Mouse (Mus musculus): ENCODE measurements around the gene Rpl10. TPM values are rescaled to one million over a fixed set of nuclear protein-coding genes. Genes with fewer than 3 reads are reported as not detected.

Gene Rpl10
- total RNA-seq (2012; rRNA removed) (3,647 and 3,697 TPM in 2 replicates), total RNA-seq (2014; rRNA removed) (3,137 and 3,420 TPM in 2 replicates), polyA plus RNA-seq (2012; ENCODE audit: insufficient read length, low read depth) (200 and 459 TPM in 2 replicates)

DNA sequence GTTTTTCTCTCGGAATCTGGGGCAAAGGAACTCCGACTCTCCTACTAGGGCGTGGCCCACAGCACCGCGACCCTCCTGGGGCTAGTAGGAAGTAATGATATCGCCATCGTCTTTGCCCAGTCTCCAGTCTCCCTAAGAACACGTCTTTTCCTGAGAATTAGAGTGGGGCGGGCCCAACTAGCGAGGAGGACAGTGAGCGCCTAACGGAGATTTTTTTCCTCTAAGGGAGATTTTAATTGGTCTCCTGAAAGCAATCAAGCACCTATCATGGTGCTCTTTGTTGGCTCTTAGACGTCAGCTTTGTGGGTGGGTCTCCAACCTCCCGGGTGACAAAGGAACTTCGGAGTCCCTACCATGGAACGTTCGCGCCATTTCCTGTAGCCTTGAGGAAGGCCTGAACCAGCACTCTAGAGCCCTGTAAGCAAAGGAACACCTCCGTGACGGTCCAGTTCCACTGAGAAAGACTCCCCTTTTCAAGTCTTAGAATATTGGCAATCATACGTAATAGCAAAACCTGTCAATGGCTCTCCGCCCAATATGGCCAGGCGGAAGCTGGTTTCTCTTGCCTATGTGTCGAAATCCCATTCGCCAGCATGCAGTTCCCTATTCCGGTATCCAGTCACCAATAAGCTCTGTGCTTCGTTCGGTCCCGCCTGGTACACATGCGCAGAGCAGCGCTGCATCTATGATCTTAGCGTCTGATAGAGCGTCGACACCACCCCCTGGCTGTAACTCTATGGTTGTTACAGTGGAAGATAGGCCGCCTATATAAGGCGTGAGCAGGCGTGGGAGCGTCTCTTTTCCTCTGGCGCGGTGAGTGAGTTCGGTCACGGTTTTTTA, at the start of gene Rpl10:
Gene Rpl10, plus strand, starts transcription at position 751 of the 840 bp plus-strand sequence.
- Histone ChIP-seq H3K27me3 (replicated peaks) (no peaks in the 10 kb centered on the region), H3K4me1 (ENCODE audit: control insufficient read depth in 1 of 2, insufficient read depth in 2 of 2) (peaks cover 0 to 14% of the 10 kb centered on the region in 2 experiments; a peak in 2 of 4 replicates), H3K36me3 (replicated peaks in 1 of 2; ENCODE audit: control insufficient read depth in 1 of 2, insufficient read depth in 1 of 2, low read length in 1 of 2) (peaks cover 14 to 19% of the 10 kb centered on the region in 2 experiments), H3K4me2 (ENCODE audit: insufficient read depth, low read depth, poor library complexity, severe bottlenecking) (peak within 1 kb of the TSS; percentile 47), H3K27ac (ENCODE audit: insufficient read depth, low read depth) (peak within 1 kb of the TSS; percentile 93), H3K9me3 (replicated peaks; ENCODE audit: low read length) (no peaks in the 10 kb centered on the region), H3K9ac (ENCODE audit: insufficient read depth, low read depth) (peak within 1 kb of the TSS; percentile 98), H3K79me2 (replicated peaks; ENCODE audit: control insufficient read depth, extremely low read depth, insufficient read depth, poor library complexity, severe bottlenecking) (peaks cover 16% of the 10 kb centered on the region), H3K4me3 (replicated peaks in 1 of 3; ENCODE audit: low read depth in 2 of 3, low read length in 2 of 3, poor library complexity in 1 of 3) (peak within 1 kb of the TSS; percentile 66 to 91 (median 88))
- in situ Hi-C loops (cut with MboI; ENCODE audit: low pct_ligation_motif_present, low pct_unique_long_range_greater_than_20kb, low sequenced_read_pairs), result no loop called here
- TF ChIP-seq TCF12 (IDR thresholded peaks at IDR 0.05; ENCODE audit: low read depth, low read length), result peak; percentile 97
- TF ChIP-seq E2F4 (IDR thresholded peaks at IDR 0.05; ENCODE audit: insufficient replicate concordance, low read depth, low read length), result 0 out of 2 replicates have a peak, but pooled peaks have one; percentile 41
- no peak for TF ChIP-seq MAZ (IDR thresholded peaks at IDR 0.05; ENCODE audit: low read depth, low read length)
- TF ChIP-seq MYC (IDR thresholded peaks at IDR 0.05; ENCODE audit: low read depth, low read length), result peak; percentile 70
- no peak for TF ChIP-seq USF2 (conservative IDR thresholded peaks at IDR 0.05; ENCODE audit: low read depth, low read length)
- TF ChIP-seq POLR2A (IDR thresholded peaks at IDR 0.05; ENCODE audit: low read depth, low read length), result peak; percentile 94
- TF ChIP-seq USF1 (IDR thresholded peaks at IDR 0.05; ENCODE audit: low read depth, low read length), result no peak
- peak; percentile 86 for TF ChIP-seq HCFC1 (IDR thresholded peaks at IDR 0.05; ENCODE audit: low read depth, low read length)
- no peak for TF ChIP-seq ZC3H11A (IDR thresholded peaks at IDR 0.05; ENCODE audit: low read depth, low read length)
- no peak for TF ChIP-seq JUND (conservative IDR thresholded peaks at IDR 0.05; ENCODE audit: low read depth, low read length)
- no peak for TF ChIP-seq MXI1 (IDR thresholded peaks at IDR 0.05; ENCODE audit: low read depth, low read length)
- TF ChIP-seq MAX (IDR thresholded peaks at IDR 0.05; ENCODE audit: low read length), result peak; percentile 66
- TF ChIP-seq EP300 (IDR thresholded peaks at IDR 0.05; ENCODE audit: low read length), result no peak
- TF ChIP-seq BHLHE40 (IDR thresholded peaks at IDR 0.05; ENCODE audit: low read depth, low read length), result 0 out of 2 replicates have a peak, but pooled peaks have one; percentile 6
- TF ChIP-seq MEF2A (IDR thresholded peaks at IDR 0.05; ENCODE audit: borderline replicate concordance, low read depth, low read length), result no peak
- peak; percentile 93 for TF ChIP-seq ZNF384 (IDR thresholded peaks at IDR 0.05; ENCODE audit: low read depth, low read length)
- TF ChIP-seq RAD21 (IDR thresholded peaks at IDR 0.05; ENCODE audit: low read depth, low read length), result no peak
- TF ChIP-seq CHD1 (IDR thresholded peaks at IDR 0.05; ENCODE audit: low read depth, low read length), result no peak
- peak; percentile 28; the same call in 1 of the 2 replicates for TF ChIP-seq GABPA (IDR thresholded peaks at IDR 0.05; ENCODE audit: insufficient replicate concordance, low read depth, low read length)
- TF ChIP-seq TBP (conservative IDR thresholded peaks at IDR 0.05; ENCODE audit: low read depth, low read length), result peak; percentile 98
- TF ChIP-seq ELF1 (IDR thresholded peaks at IDR 0.05; ENCODE audit: low read depth, low read length), result peak; percentile 93
- no peak for TF ChIP-seq PAX5 (IDR thresholded peaks at IDR 0.05; ENCODE audit: low read length)
- peak; percentile 80 for TF ChIP-seq KAT2A (IDR thresholded peaks at IDR 0.05; ENCODE audit: insufficient replicate concordance, low read length)
- peak; percentile 95 for TF ChIP-seq NRF1 (IDR thresholded peaks at IDR 0.05; ENCODE audit: low read depth, low read length)
- TF ChIP-seq NELFE (IDR thresholded peaks at IDR 0.05; ENCODE audit: low read depth, low read length), result peak; percentile 98
- TF ChIP-seq ZKSCAN1 (IDR thresholded peaks at IDR 0.05; ENCODE audit: borderline replicate concordance, low read depth, low read length), result no peak
- no peak for TF ChIP-seq CHD2 (IDR thresholded peaks at IDR 0.05; ENCODE audit: low read length)
- no peak; the same call in 1 of the 2 replicates for TF ChIP-seq ETS1 (conservative IDR thresholded peaks at IDR 0.05; ENCODE audit: low read depth, low read length)
- TF ChIP-seq RCOR1 (conservative IDR thresholded peaks at IDR 0.05; ENCODE audit: low read depth, low read length), result no peak
- no peak for TF ChIP-seq UBTF (IDR thresholded peaks at IDR 0.05; ENCODE audit: low read depth, low read length)
- TF ChIP-seq JUN (IDR thresholded peaks at IDR 0.05; ENCODE audit: insufficient read depth, low read depth, low read length), result no peak
- TF ChIP-seq CTCF (conservative IDR thresholded peaks at IDR 0.05 in 1 of 2, IDR thresholded peaks at IDR 0.05 in 1 of 2; ENCODE audit: low read depth in 2 of 2, low read length in 2 of 2), result no peak
- peak; percentile 95 for TF ChIP-seq ZMIZ1 (IDR thresholded peaks at IDR 0.05; ENCODE audit: low read depth, low read length)
- no peak for TF ChIP-seq MAFK (IDR thresholded peaks at IDR 0.05; ENCODE audit: insufficient replicate concordance, low read length)
- TF ChIP-seq SIN3A (IDR thresholded peaks at IDR 0.05; ENCODE audit: low read length), result peak; percentile 35
- TF ChIP-seq POLR2AphosphoS2 (IDR thresholded peaks at IDR 0.05; ENCODE audit: low read depth, low read length), result peak; percentile 67
- TF ChIP-seq SMC3 (IDR thresholded peaks at IDR 0.05; ENCODE audit: low read depth, low read length), result no peak
- no peak for TF ChIP-seq IRF4 (IDR thresholded peaks at IDR 0.05; ENCODE audit: low read depth, low read length)
- peak; percentile 96 for DNase-seq (ENCODE audit: extremely low read depth)
- dilution Hi-C loops (cut with MboI; ENCODE audit: extremely low pct_ligation_motif_present, extremely low pct_unique_long_range_greater_than_20kb, low sequenced_read_pairs), result no loop called here

Data from CH12.LX (cell line).